Comparison of ENCODE assay signal across 19 mouse cellular contexts in the genomic region with DNA sequence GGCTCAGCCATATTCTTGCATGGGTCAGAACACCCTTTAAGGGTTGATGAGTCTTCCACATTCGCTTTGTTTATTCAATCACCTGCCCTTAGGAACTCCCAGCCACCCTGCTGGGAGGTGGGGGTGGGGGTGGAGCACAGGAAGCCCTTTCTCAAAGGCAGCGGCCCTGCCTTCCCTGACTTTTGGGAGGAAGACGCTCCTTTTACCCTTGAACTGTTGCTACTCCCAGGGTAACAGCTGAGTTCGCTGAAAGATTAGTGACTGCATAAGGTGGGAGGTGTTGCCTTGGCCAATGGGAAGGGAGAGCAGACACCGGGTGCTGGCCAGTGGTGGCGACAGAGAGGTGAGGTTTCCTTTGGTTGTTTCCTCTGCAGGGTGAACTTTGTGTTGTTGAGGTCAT. TPM values are rescaled to one million over a fixed set of nuclear protein-coding genes. Genes with fewer than 3 reads are reported as not detected.
DNase-seq lines count a peak whose midpoint lies in the region; ATAC-seq and TF ChIP-seq lines count a peak whose summit lies in the region.
"Had no signal": no experiment of that assay in that cellular context is flagged by ENCODE, and none has a peak within 500 bp of the region (broad histone marks: within the 10 kb centered on the region; RNA-seq: fewer than 3 reads in every experiment).

No protein-coding gene starts in this region.

- H3K4me3 ChIP-seq in kidney, adult 2 months (ENCODE audit: insufficient read depth, low read depth, low read length): no peak overlapping the region
- H3K4me3 ChIP-seq in intestine, postnatal 0 days (ENCODE audit: low read depth, low read length): no peak overlapping the region
- H3K4me3 ChIP-seq: embryonic facial prominence, embryonic 12.5 days; forebrain, embryonic 10.5 days; liver, embryonic 13.5 days had no signal

- no peak overlapping the region for H3K27ac ChIP-seq in kidney, adult 2 months (ENCODE audit: insufficient read depth, low read depth, low read length)
- H3K27ac ChIP-seq in intestine, postnatal 0 days (ENCODE audit: low read depth, low read length): no peak overlapping the region
- H3K27ac ChIP-seq: embryonic facial prominence, embryonic 12.5 days; forebrain, embryonic 10.5 days; liver, embryonic 13.5 days; macrophage had no signal

- H3K9me3 ChIP-seq in intestine, postnatal 0 days (ENCODE audit: control insufficient read depth): no peaks in the 10 kb centered on the region
- H3K9me3 ChIP-seq: embryonic facial prominence, embryonic 12.5 days; forebrain, embryonic 10.5 days; liver, embryonic 13.5 days had no signal

- TF ChIP-seq CTCF in kidney, adult 2 months (conservative IDR thresholded peaks at IDR 0.05; ENCODE audit: insufficient read depth, insufficient read length, low read depth, low read length): no peak
- TF ChIP-seq CTCF in intestine, postnatal 0 days (IDR thresholded peaks at IDR 0.05; ENCODE audit: low read depth): peak; percentile 50

- no peak for TF ChIP-seq POLR2A in kidney, adult 2 months (IDR thresholded peaks at IDR 0.05; ENCODE audit: low read depth, low read length)

- no peak overlapping the region; the same call in 1 of the 2 replicates for H3K4me2 ChIP-seq in intestine, postnatal 0 days (replicated peaks; ENCODE audit: low read depth)
- H3K4me2 ChIP-seq: embryonic facial prominence, embryonic 12.5 days; liver, embryonic 13.5 days had no signal

- WGBS in kidney, adult 2 months: 30% methylated on average over 6 of the region's 6 CpGs
- 27% methylated on average over 6 of the region's 6 CpGs for WGBS in intestine, postnatal 0 days

- no peaks in the 10 kb centered on the region for H3K36me3 ChIP-seq in kidney, adult 2 months (ENCODE audit: control insufficient read depth, insufficient read depth, low read length)
- no peaks in the 10 kb centered on the region for H3K36me3 ChIP-seq in intestine, postnatal 0 days (ENCODE audit: control insufficient read depth, insufficient read depth)
- H3K36me3 ChIP-seq: embryonic facial prominence, embryonic 12.5 days; forebrain, embryonic 10.5 days; liver, embryonic 13.5 days had no signal

- peak; percentile 61 for ATAC-seq in intestine, postnatal 0 days
- peak; percentile 55 for ATAC-seq in megakaryocyte progenitor cell, adult 5-6 weeks (replicated peaks; ENCODE audit: poor library complexity)
- ATAC-seq: inflammation-experienced regulatory T-cells, adult 6 months had no signal

- H3K9ac ChIP-seq in intestine, postnatal 0 days (ENCODE audit: low read depth, low read length): no peak overlapping the region
- H3K9ac ChIP-seq: embryonic facial prominence, embryonic 12.5 days; liver, embryonic 13.5 days had no signal

- peak; percentile 48 for DNase-seq in kidney, adult 2 months
- no peak for DNase-seq in kidney, adult 18-20 months
- peak; percentile 99 for DNase-seq in ES-CJ7 (ENCODE audit: low read depth, low spot score)
- DNase-seq in left cerebral cortex, postnatal 4 days: no peak
- no peak for DNase-seq in testis, postnatal 14 days (ENCODE audit: low spot score)
- no peak for DNase-seq in frontal cortex, postnatal 25 days (ENCODE audit: low spot score in 2 of 2)
- DNase-seq: cerebellum, adult 9-11 months; heart, adult 18-20 months; heart, postnatal 36 days; liver, embryonic 13.5 days; right cerebral cortex, postnatal 25 days had no signal

- intact Hi-C loops in left cerebral cortex, postnatal 4 days (cut with DNase I): no loop called here

- no peaks in the 10 kb centered on the region for H3K4me1 ChIP-seq in kidney, adult 2 months (ENCODE audit: control insufficient read depth, insufficient read depth, low read length)
- no peaks in the 10 kb centered on the region; the same call in 1 of the 2 replicates for H3K4me1 ChIP-seq in intestine, postnatal 0 days (replicated peaks; ENCODE audit: control insufficient read depth, insufficient read depth, low read length)

- H3K27me3 ChIP-seq in kidney, adult 2 months (replicated peaks; ENCODE audit: control insufficient read depth, insufficient read depth, low read length): no peaks in the 10 kb centered on the region
- H3K27me3 ChIP-seq in intestine, postnatal 0 days (replicated peaks; ENCODE audit: control insufficient read depth, insufficient read depth, low read length): no peaks in the 10 kb centered on the region

RNA-seq across cellular contexts. Expression of a gene that starts 1.3 kb away (rescaled TPM):
- polyA plus RNA-seq in kidney, adult 2 months (2012; rRNA removed): 0.11 and 0.27 TPM in 2 replicates
- polyA plus RNA-seq in intestine, postnatal 0 days (2015; fragmentation: Nextera tagmentation; extraction: Ambion mirVana): 37.8 and 41.3 TPM in 2 replicates
- not detected in 2 replicates for total RNA-seq in megakaryocyte progenitor cell, adult 5-6 weeks (2015)
- not detected in 2 replicates for total RNA-seq in megakaryocyte progenitor cell, adult 5-6 weeks (2017)
- total RNA-seq in left cerebral cortex, postnatal 4 days (2021): under 1 TPM in 1 of 2 experiments, not detected in 1; 0.28 TPM
- total RNA-seq: heart, adult 18-20 months; heart, postnatal 36 days; left cerebral cortex, adult 18-20 months; monocyte, adult 5-6 weeks had no signal
- polyA plus RNA-seq: forebrain, embryonic 10.5 days; liver, embryonic 13.5 days; macrophage had no signal

Comparison
In these comparisons a context has a peak if more than half of its experiments do, and no peak if none do; other contexts are left out.
1. DNase-seq: peak in kidney, adult 2 months (single experiment) and ES-CJ7 (single experiment); none in kidney, adult 18-20 months (single experiment), left cerebral cortex, postnatal 4 days (single experiment), testis, postnatal 14 days (single experiment) and frontal cortex, postnatal 25 days (0 of 2).